In the genomic region with DNA sequence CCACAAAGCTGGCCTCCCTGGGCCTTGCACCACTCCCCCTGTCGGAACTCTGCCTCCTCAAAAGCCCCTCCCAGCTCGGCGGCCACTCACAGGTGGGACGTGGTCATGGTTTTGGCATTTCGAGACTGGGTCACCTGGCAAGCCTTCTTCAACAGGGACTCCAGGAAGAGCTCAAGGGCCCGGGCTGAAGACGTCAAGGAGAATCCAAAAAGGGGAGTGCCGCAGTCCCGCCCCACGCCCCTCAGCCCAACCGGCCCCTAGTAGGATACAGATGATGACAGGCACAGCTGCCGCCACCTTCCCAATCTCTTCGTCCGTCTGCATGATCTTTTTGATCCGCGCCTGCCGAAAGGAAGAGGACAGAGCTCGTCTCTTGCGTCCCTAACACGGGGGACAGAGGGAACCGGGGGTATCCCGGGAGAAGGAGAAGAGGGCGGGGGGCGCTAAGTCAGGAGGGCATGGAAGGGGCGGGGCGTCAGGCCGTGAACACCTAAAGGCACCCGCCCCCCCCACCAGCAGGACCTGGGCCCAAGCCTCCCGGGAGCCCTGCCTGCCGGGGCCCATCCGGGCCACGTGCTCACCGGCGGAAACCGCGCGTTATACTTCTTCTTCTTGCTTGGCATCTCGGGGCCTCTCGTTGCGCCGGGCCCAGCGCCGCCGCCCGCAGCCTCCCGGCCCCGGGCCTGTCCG, we compare ENCODE assay signal across 8 mouse cellular contexts. TPM values are rescaled to one million over a fixed set of nuclear protein-coding genes. Genes with fewer than 3 reads are reported as not detected.
A peak's percentile ranks its signal among the peaks of the same experiment; 100 is the strongest.
DNase-seq lines count a peak whose midpoint lies in the region; ATAC-seq and TF ChIP-seq lines count a peak whose summit lies in the region.

No protein-coding gene starts in this region.

- peak; percentile 65 for DNase-seq in embryo, embryonic 10 days (ENCODE audit: low spot score)
- DNase-seq in embryo, embryonic 9.5 days (ENCODE audit: extremely low spot score), result no peak
- DNase-seq in cerebellum, adult 2 months, result peak in 1 of 2 experiments; percentile 55
- DNase-seq in hindbrain, embryonic 14.5 days (ENCODE audit: low spot score), result no peak
- DNase-seq in midbrain, embryonic 11.5 days (ENCODE audit: low spot score, missing footprints), result peak; percentile 96
- DNase-seq in spleen, adult 2 months (ENCODE audit: low read depth in 1 of 2, low spot score in 2 of 2), result peak; percentile 37 to 72

- peak overlapping the region; percentile 76 for H3K4me2 ChIP-seq in hindbrain, embryonic 14.5 days (replicated peaks)
- peak overlapping the region; percentile 91 for H3K4me2 ChIP-seq in limb, embryonic 13.5 days (replicated peaks)
- peak overlapping the region; percentile 78 for H3K4me2 ChIP-seq in midbrain, embryonic 11.5 days

- H3K4me3 ChIP-seq in cerebellum, adult 2 months (replicated peaks; ENCODE audit: insufficient read depth, low read depth, low read length), result peak overlapping the region; percentile 86
- peak overlapping the region; percentile 79 for H3K4me3 ChIP-seq in hindbrain, embryonic 14.5 days (replicated peaks; ENCODE audit: low read length)
- peak overlapping the region; percentile 80 for H3K4me3 ChIP-seq in limb, embryonic 13.5 days
- H3K4me3 ChIP-seq in midbrain, embryonic 11.5 days (ENCODE audit: low read depth, low read length), result peak overlapping the region; percentile 85
- H3K4me3 ChIP-seq in spleen, adult 2 months (ENCODE audit: extremely low read depth, insufficient read depth, insufficient read length), result peak overlapping the region; percentile 60

- TF ChIP-seq CTCF in cerebellum, adult 2 months (IDR thresholded peaks at IDR 0.05; ENCODE audit: borderline replicate concordance, insufficient read depth, low read depth, low read length), result no peak
- TF ChIP-seq CTCF in spleen, adult 2 months (IDR thresholded peaks at IDR 0.05; ENCODE audit: extremely low read depth, insufficient read depth, insufficient read length, insufficient replicate concordance), result no peak

- 1% methylated on average over 41 of the region's 48 CpGs for WGBS in cerebellum, adult 2 months
- 1% methylated on average over 45 of the region's 48 CpGs for WGBS in hindbrain, embryonic 14.5 days
- WGBS in limb, embryonic 13.5 days, result under 1% methylated on average over 39 of the region's 48 CpGs
- under 1% methylated on average over 31 of the region's 48 CpGs for WGBS in midbrain, embryonic 11.5 days
- WGBS in spleen, adult 2 months, result under 1% methylated on average over 44 of the region's 48 CpGs

- H3K27me3 ChIP-seq in cerebellum, adult 2 months (ENCODE audit: control insufficient read depth, insufficient read depth, low read length), result no peaks in the 10 kb centered on the region
- no peaks in the 10 kb centered on the region for H3K27me3 ChIP-seq in hindbrain, embryonic 14.5 days (ENCODE audit: control insufficient read depth, insufficient read depth, low read length)
- H3K27me3 ChIP-seq in limb, embryonic 13.5 days, result no peaks in the 10 kb centered on the region
- no peaks in the 10 kb centered on the region for H3K27me3 ChIP-seq in midbrain, embryonic 11.5 days (ENCODE audit: control insufficient read depth, insufficient read depth, low read length)
- no peaks in the 10 kb centered on the region for H3K27me3 ChIP-seq in spleen, adult 2 months (ENCODE audit: control insufficient read depth, insufficient read depth, low read length)

- TF ChIP-seq POLR2A in cerebellum, adult 2 months (IDR thresholded peaks at IDR 0.05; ENCODE audit: borderline replicate concordance, insufficient read depth, low read length), result no peak
- TF ChIP-seq POLR2A in spleen, adult 2 months (IDR thresholded peaks at IDR 0.05; ENCODE audit: low read depth, low read length), result no peak

- H3K9me3 ChIP-seq in hindbrain, embryonic 14.5 days (ENCODE audit: control insufficient read depth, low read length), result no peaks in the 10 kb centered on the region
- no peaks in the 10 kb centered on the region for H3K9me3 ChIP-seq in limb, embryonic 13.5 days
- no peaks in the 10 kb centered on the region for H3K9me3 ChIP-seq in midbrain, embryonic 11.5 days (ENCODE audit: control insufficient read depth, low read length)

- peak overlapping the region; percentile 94 for H3K9ac ChIP-seq in hindbrain, embryonic 14.5 days
- peak overlapping the region; percentile 88 for H3K9ac ChIP-seq in limb, embryonic 13.5 days
- peak overlapping the region; percentile 91 for H3K9ac ChIP-seq in midbrain, embryonic 11.5 days (ENCODE audit: low read length)

- H3K36me3 ChIP-seq in hindbrain, embryonic 14.5 days (replicated peaks; ENCODE audit: control insufficient read depth, insufficient read depth), result peaks cover 58% of the 10 kb centered on the region
- peaks cover 56% of the 10 kb centered on the region for H3K36me3 ChIP-seq in limb, embryonic 13.5 days
- 0 out of 2 replicates have a peak, but pooled peaks cover 13% of the 10 kb centered on the region for H3K36me3 ChIP-seq in midbrain, embryonic 11.5 days (ENCODE audit: control insufficient read depth, insufficient read depth, low read length)
- peaks cover 29% of the 10 kb centered on the region for H3K36me3 ChIP-seq in spleen, adult 2 months (ENCODE audit: control insufficient read depth, insufficient read depth, low read length)

- peak overlapping the region; percentile 82 for H3K27ac ChIP-seq in cerebellum, adult 2 months (ENCODE audit: insufficient read depth, low read length)
- peak overlapping the region; percentile 94 for H3K27ac ChIP-seq in hindbrain, embryonic 14.5 days
- peak overlapping the region; percentile 87 for H3K27ac ChIP-seq in limb, embryonic 13.5 days
- peak overlapping the region; percentile 64 for H3K27ac ChIP-seq in midbrain, embryonic 11.5 days (ENCODE audit: low read depth, low read length)
- peak overlapping the region; percentile 78 for H3K27ac ChIP-seq in spleen, adult 2 months (ENCODE audit: insufficient read depth, low read length)

- H3K4me1 ChIP-seq in cerebellum, adult 2 months (ENCODE audit: control insufficient read depth, insufficient read depth, low read length), result peaks cover 34% of the 10 kb centered on the region
- peaks cover 24% of the 10 kb centered on the region for H3K4me1 ChIP-seq in hindbrain, embryonic 14.5 days (replicated peaks; ENCODE audit: control insufficient read depth, insufficient read depth, low read length)
- peaks cover 38% of the 10 kb centered on the region for H3K4me1 ChIP-seq in limb, embryonic 13.5 days
- peaks cover 20% of the 10 kb centered on the region for H3K4me1 ChIP-seq in midbrain, embryonic 11.5 days (ENCODE audit: control insufficient read depth, insufficient read depth, low read length)
- peaks cover 16% of the 10 kb centered on the region for H3K4me1 ChIP-seq in spleen, adult 2 months (ENCODE audit: control insufficient read depth, insufficient read depth, insufficient read length)

- peak; percentile 24; the same call in 1 of the 2 replicates for ATAC-seq in frontal cortex, adult (ENCODE audit: low TSS enrichment)
- peak; percentile 47; the same call in 1 of the 2 replicates for ATAC-seq in hindbrain, embryonic 14.5 days (ENCODE audit: low FRiP score)
- peak; percentile 66 for ATAC-seq in limb, embryonic 13.5 days (ENCODE audit: low FRiP score, low read depth)
- peak; percentile 68 for ATAC-seq in midbrain, embryonic 11.5 days (ENCODE audit: low FRiP score)

RNA-seq across cellular contexts. Expression of a gene that starts 0.5 kb away (rescaled TPM):
- polyA plus RNA-seq in cerebellum, adult 2 months (2012; rRNA removed), result 281 and 309 TPM in 2 replicates
- 237 and 253 TPM in 2 replicates for polyA plus RNA-seq in hindbrain, embryonic 14.5 days (2014; fragmentation: Nextera tagmentation; extraction: Ambion mirVana)
- polyA plus RNA-seq in limb, embryonic 13.5 days (2015; fragmentation: Nextera tagmentation; extraction: Ambion mirVana), result 301 and 336 TPM in 2 replicates
- 187 and 204 TPM in 2 replicates for polyA plus RNA-seq in midbrain, embryonic 11.5 days (2014; fragmentation: Nextera tagmentation; extraction: Ambion mirVana)
- 59.6 and 75.8 TPM in 2 replicates for polyA plus RNA-seq in spleen, adult 2 months (2012; rRNA removed)

RNA-seq across cellular contexts. Expression of a gene that starts 0.7 kb away (rescaled TPM):
- 130 and 134 TPM in 2 replicates for polyA plus RNA-seq in cerebellum, adult 2 months (2012; rRNA removed)
- 61.3 and 66.0 TPM in 2 replicates for polyA plus RNA-seq in hindbrain, embryonic 14.5 days (2014; fragmentation: Nextera tagmentation; extraction: Ambion mirVana)
- polyA plus RNA-seq in limb, embryonic 13.5 days (2015; fragmentation: Nextera tagmentation; extraction: Ambion mirVana), result 74.6 and 77.9 TPM in 2 replicates
- polyA plus RNA-seq in midbrain, embryonic 11.5 days (2014; fragmentation: Nextera tagmentation; extraction: Ambion mirVana), result 31.6 and 33.1 TPM in 2 replicates
- 76.4 and 95.8 TPM in 2 replicates for polyA plus RNA-seq in spleen, adult 2 months (2012; rRNA removed)

RNA-seq across cellular contexts. Expression of a gene that starts 21.9 kb away (rescaled TPM):
- 0.21 TPM in 1 of 2 replicates, not detected in the other for polyA plus RNA-seq in cerebellum, adult 2 months (2012; rRNA removed)
- not detected in 2 replicates for polyA plus RNA-seq in hindbrain, embryonic 14.5 days (2014; fragmentation: Nextera tagmentation; extraction: Ambion mirVana)
- 0.15 and 0.31 TPM in 2 replicates for polyA plus RNA-seq in limb, embryonic 13.5 days (2015; fragmentation: Nextera tagmentation; extraction: Ambion mirVana)
- polyA plus RNA-seq in midbrain, embryonic 11.5 days (2014; fragmentation: Nextera tagmentation; extraction: Ambion mirVana), result not detected in 2 replicates
- 1.9 and 2.3 TPM in 2 replicates for polyA plus RNA-seq in spleen, adult 2 months (2012; rRNA removed)

RNA-seq across cellular contexts. Expression of a gene that starts 23.1 kb away (rescaled TPM):
- not detected in 2 replicates for polyA plus RNA-seq in cerebellum, adult 2 months (2012; rRNA removed)
- not detected in 2 replicates for polyA plus RNA-seq in hindbrain, embryonic 14.5 days (2014; fragmentation: Nextera tagmentation; extraction: Ambion mirVana)
- polyA plus RNA-seq in limb, embryonic 13.5 days (2015; fragmentation: Nextera tagmentation; extraction: Ambion mirVana), result not detected in 2 replicates
- not detected in 2 replicates for polyA plus RNA-seq in midbrain, embryonic 11.5 days (2014; fragmentation: Nextera tagmentation; extraction: Ambion mirVana)
- polyA plus RNA-seq in spleen, adult 2 months (2012; rRNA removed), result 0.04 and 0.40 TPM in 2 replicates

RNA-seq across cellular contexts. Expression of a gene that starts 33.5 kb away (rescaled TPM):
- 31.0 and 32.5 TPM in 2 replicates for polyA plus RNA-seq in cerebellum, adult 2 months (2012; rRNA removed)
- 10.4 and 10.9 TPM in 2 replicates for polyA plus RNA-seq in hindbrain, embryonic 14.5 days (2014; fragmentation: Nextera tagmentation; extraction: Ambion mirVana)
- 6.2 and 7.0 TPM in 2 replicates for polyA plus RNA-seq in limb, embryonic 13.5 days (2015; fragmentation: Nextera tagmentation; extraction: Ambion mirVana)
- polyA plus RNA-seq in midbrain, embryonic 11.5 days (2014; fragmentation: Nextera tagmentation; extraction: Ambion mirVana), result 6.9 and 7.8 TPM in 2 replicates
- polyA plus RNA-seq in spleen, adult 2 months (2012; rRNA removed), result 5.3 and 6.8 TPM in 2 replicates

Comparison
In these comparisons a context has a peak if more than half of its experiments do, and no peak if none do; other contexts are left out.
1. DNase-seq: peak in embryo, embryonic 10 days (single experiment), midbrain, embryonic 11.5 days (single experiment) and spleen, adult 2 months (2 of 2); none in embryo, embryonic 9.5 days (single experiment) and hindbrain, embryonic 14.5 days (single experiment).
2. Peak in every context shown above with its lines, with median percentiles within 50 percentile points of each other: H3K27ac ChIP-seq, H3K4me3 ChIP-seq, ATAC-seq, H3K4me2 ChIP-seq and H3K9ac ChIP-seq.